Mouse (Mus musculus) myocyte (in vitro differentiated cells): Measurements from ENCODE around the gene Olfr314. TPM values are rescaled to one million over a fixed set of nuclear protein-coding genes. Genes with fewer than 3 reads are reported as not detected.

Experiments
- H3K27me3 ChIP-seq: one replicate; pipeline ENCODE4 v1.6.1; 2011; ENCODE audit not compliant: control insufficient read depth, insufficient read depth, insufficient read length
- H3K36me3 ChIP-seq: one replicate; pipeline ENCODE4 v1.6.1; 2011; ENCODE audit not compliant: control insufficient read depth, insufficient read depth
- H3K4me2 ChIP-seq: one replicate; pipeline ENCODE4 v1.6.1; 2011; ENCODE audit warnings: low read depth, control low read depth
- H3K4me3 ChIP-seq: one replicate; pipeline ENCODE4 v1.5.1; 2011; ENCODE audit warnings: mild to moderate bottlenecking, control low read depth, moderate library complexity
- H3K79me2 ChIP-seq: one replicate; pipeline ENCODE4 v1.6.1; 2011; ENCODE audit not compliant: control insufficient read depth, insufficient read depth
- H3ac ChIP-seq: one replicate; pipeline ENCODE4 v1.6.1; 2011; ENCODE audit not compliant: control insufficient read depth, insufficient read length
- CEBPB ChIP-seq: IDR thresholded peaks from 2 replicates; pipeline ENCODE4 v1.6.1; 2011; ENCODE audit warnings: mild to moderate bottlenecking, moderate library complexity; ENCODE audit not compliant: poor library complexity, insufficient read depth, severe bottlenecking
- E2F4 ChIP-seq: IDR thresholded peaks from one replicate; pipeline ENCODE4 v1.6.1; 2011; ENCODE audit warnings: mild to moderate bottlenecking, control low read depth, moderate library complexity; ENCODE audit not compliant: insufficient read depth
- MAX ChIP-seq: IDR thresholded peaks from one replicate; pipeline ENCODE4 v1.6.1; 2011; ENCODE audit warnings: low read depth, mild to moderate bottlenecking, control low read depth
- MYOD1 ChIP-seq, 3 experiments: IDR thresholded peaks; one replicate each; pipeline ENCODE4 v1.6.1; 2011; ENCODE audit warnings: control low read depth in 2 of 3, low read depth in 2 of 3, mild to moderate bottlenecking in 2 of 3, moderate library complexity in 1 of 3; ENCODE audit not compliant: insufficient read length in 2 of 3, control insufficient read depth in 1 of 3
- MYOG ChIP-seq, 3 experiments: IDR thresholded peaks; one replicate each; pipeline ENCODE4 v1.6.1; 2011; ENCODE audit warnings: control low read depth in 2 of 3, low read depth in 2 of 3, mild to moderate bottlenecking in 2 of 3; ENCODE audit not compliant: insufficient read length in 2 of 3, control insufficient read depth in 1 of 3, insufficient read depth in 1 of 3
- POLR2A ChIP-seq: IDR thresholded peaks from one replicate; pipeline ENCODE4 v1.6.1; 2011; ENCODE audit warnings: low read depth, mild to moderate bottlenecking, control low read depth, moderate library complexity; ENCODE audit not compliant: insufficient read length
- POLR2AphosphoS2 ChIP-seq: IDR thresholded peaks from one replicate; pipeline ENCODE4 v1.6.1; 2011; ENCODE audit warnings: low read depth, control low read depth; ENCODE audit not compliant: insufficient read length
- REST ChIP-seq: IDR thresholded peaks from one replicate; pipeline ENCODE4 v1.6.1; 2011; ENCODE audit warnings: mild to moderate bottlenecking, control low read depth, moderate library complexity; ENCODE audit not compliant: insufficient read depth, insufficient read length
- SRF ChIP-seq: IDR thresholded peaks from one replicate; pipeline ENCODE4 v1.6.1; 2011; ENCODE audit warnings: low read depth; ENCODE audit not compliant: control insufficient read depth, insufficient read length
- TCF12 ChIP-seq: IDR thresholded peaks from one replicate; pipeline ENCODE4 v1.6.1; 2011; ENCODE audit warnings: mild to moderate bottlenecking, control low read depth; ENCODE audit not compliant: poor library complexity, insufficient read depth, severe bottlenecking
- TCF3 ChIP-seq: IDR thresholded peaks from one replicate; pipeline ENCODE4 v1.6.1; 2011; ENCODE audit warnings: low read depth, control low read depth; ENCODE audit not compliant: insufficient read length
- USF1 ChIP-seq: IDR thresholded peaks from one replicate; pipeline ENCODE4 v1.6.1; 2011; ENCODE audit warnings: low read depth, mild to moderate bottlenecking, control low read depth, moderate library complexity
- polyA plus RNA-seq: library from polyadenylated mRNA; unstranded; fragments of >200 nt; fragmentation: generic; extraction: Trizol; gene quantifications from one replicate; pipeline ENCODE4 v1.2.1, GENCODE M21; 2012; ENCODE audit warnings: missing spikeins

Olfr314 gene
- polyA plus RNA-seq, 1 experiment = not detected

DNA sequence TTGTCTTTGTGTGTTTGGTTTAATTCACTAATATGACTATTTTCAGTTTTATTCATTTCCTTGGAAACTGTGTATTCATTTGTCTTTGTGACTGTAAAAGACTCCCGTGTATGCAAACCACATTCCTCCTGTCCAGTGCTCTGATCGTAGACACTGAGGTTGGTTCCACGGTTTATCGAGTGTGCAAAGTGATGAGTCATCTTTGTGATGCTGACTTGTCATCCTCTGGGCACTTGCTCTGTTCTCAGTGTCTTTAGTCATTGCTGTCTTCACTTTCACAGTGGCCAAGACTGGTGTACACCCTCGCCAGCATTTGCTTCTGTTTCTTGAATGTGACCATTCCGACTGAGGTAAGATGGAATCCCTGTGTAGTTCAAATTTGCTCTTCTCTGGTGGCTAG lies 7.9 kb downstream of the Olfr314 start:
- no peak overlapping the region for H3K4me3 ChIP-seq
- H3K36me3 ChIP-seq = no peaks in the 10 kb centered on the region
- H3K79me2 ChIP-seq = no peaks in the 10 kb centered on the region
- TF ChIP-seq POLR2A = no peak
- no peak for TF ChIP-seq REST
- no peak for TF ChIP-seq TCF12
- TF ChIP-seq MYOD1 (IDR thresholded peaks at IDR 0.05; ENCODE audit: control insufficient read depth in 1 of 3, insufficient read length in 2 of 3, low read depth in 2 of 3) = no peak
- no peak for TF ChIP-seq SRF
- no peak for TF ChIP-seq MYOG (IDR thresholded peaks at IDR 0.05; ENCODE audit: control insufficient read depth in 1 of 3, insufficient read depth in 1 of 3, insufficient read length in 2 of 3, low read depth in 2 of 3)
- TF ChIP-seq E2F4 = no peak
- no peak for TF ChIP-seq USF1
- TF ChIP-seq TCF3 = no peak
- no peak for TF ChIP-seq MAX
- no peak for TF ChIP-seq CEBPB
- TF ChIP-seq POLR2AphosphoS2 = no peak
- no peak overlapping the region for H3ac ChIP-seq
- H3K4me2 ChIP-seq = no peak overlapping the region
- H3K27me3 ChIP-seq = no peaks in the 10 kb centered on the region

GRCm38 (mm10) chr11:58795856-58796255 lies 13.1 kb downstream of the Olfr314 start:
- TF ChIP-seq REST (no peak), USF1 (no peak), TCF12 (no peak), SRF (no peak), MYOD1 (IDR thresholded peaks at IDR 0.05; ENCODE audit: control insufficient read depth in 1 of 3, insufficient read length in 2 of 3, low read depth in 2 of 3) (no peak), TCF3 (no peak), CEBPB (no peak), POLR2AphosphoS2 (no peak), E2F4 (no peak)
- no peaks in the 10 kb centered on the region for H3K36me3 ChIP-seq
- H3K4me3 ChIP-seq = no peak overlapping the region
- H3K4me2 ChIP-seq = no peak overlapping the region
- no peak overlapping the region for H3ac ChIP-seq
- no peaks in the 10 kb centered on the region for H3K27me3 ChIP-seq
- H3K79me2 ChIP-seq = no peaks in the 10 kb centered on the region

GRCm38 (mm10) chr11:58796850-58797249 lies 14.1 kb downstream of the Olfr314 start:
- Histone ChIP-seq H3K4me2 (no peak overlapping the region), H3K79me2 (no peaks in the 10 kb centered on the region), H3ac (no peak overlapping the region), H3K36me3 (no peaks in the 10 kb centered on the region), H3K27me3 (peaks cover 1% of the 10 kb centered on the region), H3K4me3 (no peak overlapping the region)
- TF ChIP-seq REST = no peak
- no peak for TF ChIP-seq MAX
- TF ChIP-seq POLR2AphosphoS2 = no peak
- no peak for TF ChIP-seq MYOD1 (IDR thresholded peaks at IDR 0.05; ENCODE audit: control insufficient read depth in 1 of 3, insufficient read length in 2 of 3, low read depth in 2 of 3)
- no peak for TF ChIP-seq E2F4
- TF ChIP-seq MYOG (IDR thresholded peaks at IDR 0.05; ENCODE audit: control insufficient read depth in 1 of 3, insufficient read depth in 1 of 3, insufficient read length in 2 of 3, low read depth in 2 of 3) = no peak
- TF ChIP-seq POLR2A = no peak
- TF ChIP-seq TCF12 = no peak
- TF ChIP-seq USF1 = no peak
- no peak for TF ChIP-seq CEBPB
- no peak for TF ChIP-seq SRF
- TF ChIP-seq TCF3 = no peak

- Histone ChIP-seq H3K4me2 (no peak overlapping the region), H3K79me2 (no peaks in the 10 kb centered on the region), H3K4me3 (no peak overlapping the region), H3K27me3 (peaks cover 5% of the 10 kb centered on the region), H3K36me3 (no peaks in the 10 kb centered on the region), H3ac (no peak overlapping the region)
- TF ChIP-seq POLR2A (no peak), MAX (no peak), SRF (no peak), POLR2AphosphoS2 (no peak), TCF3 (no peak), TCF12 (no peak), MYOD1 (IDR thresholded peaks at IDR 0.05; ENCODE audit: control insufficient read depth in 1 of 3, insufficient read length in 2 of 3, low read depth in 2 of 3) (no peak), E2F4 (no peak), CEBPB (no peak), USF1 (no peak), REST (no peak), MYOG (IDR thresholded peaks at IDR 0.05; ENCODE audit: control insufficient read depth in 1 of 3, insufficient read depth in 1 of 3, insufficient read length in 2 of 3, low read depth in 2 of 3) (no peak)
Measured at GRCm38 (mm10) chr11:58799747-58800146, 17.0 kb downstream of the Olfr314 start.

DNA sequence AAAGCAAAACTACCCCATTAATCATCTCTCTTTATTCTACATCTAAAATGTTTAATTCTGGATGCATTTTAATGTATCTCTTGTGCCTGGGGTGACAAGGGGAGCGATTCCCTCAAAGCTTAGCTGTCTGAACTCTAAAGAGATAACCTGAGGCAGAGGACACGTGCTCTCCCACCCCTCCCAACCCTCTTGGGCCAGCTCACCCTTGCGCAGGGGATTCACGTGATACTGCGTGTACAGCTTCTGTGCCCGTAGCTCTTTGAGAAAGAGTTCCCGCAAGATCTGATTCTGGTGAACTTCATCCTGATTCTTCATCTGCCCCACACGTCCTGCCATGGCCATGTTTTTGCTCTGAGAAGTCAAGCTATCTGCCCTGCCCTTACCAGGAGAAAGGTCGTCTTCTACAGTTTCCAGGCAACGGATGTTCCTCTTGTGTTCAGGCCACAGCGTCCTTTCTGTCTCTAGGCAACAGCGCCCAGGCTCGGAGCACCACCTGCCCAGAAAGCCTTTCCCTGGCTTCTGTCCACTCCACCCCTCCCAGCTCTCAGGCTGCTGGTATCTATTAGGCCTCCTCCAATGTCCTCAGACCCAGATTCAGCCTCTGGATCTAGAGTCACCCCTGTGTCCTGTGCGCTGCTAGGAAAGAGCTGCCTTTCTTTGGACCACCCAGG lies 18.9 kb downstream of the Olfr314 start, which contains the start of gene Fam183b:
TSS of gene Fam183b (minus strand) at position 403 of the 671 bp plus-strand sequence.
- Histone ChIP-seq H3K27me3 (peaks cover 5% of the 10 kb centered on the region), H3K4me3 (no peak within 1 kb of the TSS), H3K79me2 (no peaks in the 10 kb centered on the region), H3K36me3 (no peaks in the 10 kb centered on the region), H3K4me2 (no peak within 1 kb of the TSS), H3ac (no peak within 1 kb of the TSS)
- no peak for TF ChIP-seq POLR2AphosphoS2
- TF ChIP-seq MAX = no peak
- no peak for TF ChIP-seq POLR2A
- no peak for TF ChIP-seq TCF12
- no peak for TF ChIP-seq MYOG (IDR thresholded peaks at IDR 0.05; ENCODE audit: control insufficient read depth in 1 of 3, insufficient read depth in 1 of 3, insufficient read length in 2 of 3, low read depth in 2 of 3)
- TF ChIP-seq E2F4 = no peak
- no peak for TF ChIP-seq REST
- TF ChIP-seq USF1 = no peak
- no peak for TF ChIP-seq CEBPB
- no peak for TF ChIP-seq MYOD1 (IDR thresholded peaks at IDR 0.05; ENCODE audit: control insufficient read depth in 1 of 3, insufficient read length in 2 of 3, low read depth in 2 of 3)
- TF ChIP-seq SRF = no peak
- no peak for TF ChIP-seq TCF3
